Mouse (Mus musculus): ENCODE results near the gene Elmod1. TPM values are rescaled to one million over a fixed set of nuclear protein-coding genes. Genes with fewer than 3 reads are reported as not detected.
"Not testable (repeated sequence)": the region's sequence is repeated elsewhere in the genome, so short reads cannot be mapped to it uniquely, and the experiment has no call there.

Gene Elmod1
- 100 to 1,000 TPM; 205 to 236 (median 228) TPM for total RNA-seq (2022)

GRCm38 (mm10) chr9:53975122-53975518 is at the start of gene Elmod1:
TSS of gene Elmod1 (minus strand) at chr9:53975301.
- DNase-seq (ENCODE audit: low spot score in 2 of 2): peak; percentile 56 to 72

- DNase-seq (ENCODE audit: low spot score in 2 of 2): no peak
These were observed 47.7 kb upstream of the Elmod1 start for GRCm38 (mm10) chr9:54022795-54023194.

GRCm38 (mm10) chr9:53994528-53994927 is 19.4 kb upstream of the Elmod1 start:
- DNase-seq (ENCODE audit: low spot score in 2 of 2): no peak

- DNase-seq (ENCODE audit: low spot score in 2 of 2): not testable (repeated sequence)
These were observed 17.5 kb upstream of the Elmod1 start for GRCm38 (mm10) chr9:53992567-53992966.

GRCm38 (mm10) chr9:53990921-53991320 is 15.8 kb upstream of the Elmod1 start:
- DNase-seq (ENCODE audit: low spot score in 2 of 2): no peak

GRCm38 (mm10) chr9:53986972-53987371 is 11.9 kb upstream of the Elmod1 start:
- no peak for DNase-seq (ENCODE audit: low spot score in 2 of 2)

- peak in 1 of 2 experiments; percentile 52 for DNase-seq (ENCODE audit: low spot score in 2 of 2)
These were observed 9.8 kb upstream of the Elmod1 start for GRCm38 (mm10) chr9:53984868-53985267.

GRCm38 (mm10) chr9:53974328-53975121 is 576 bp downstream of the Elmod1 start:
- DNase-seq (ENCODE audit: low spot score in 2 of 2): peak in 1 of 2 experiments; percentile 40

- peak in 1 of 2 experiments; percentile 41 for DNase-seq (ENCODE audit: low spot score in 2 of 2)
These were observed 1.2 kb downstream of the Elmod1 start for GRCm38 (mm10) chr9:53973929-53974327.

- no peak for DNase-seq (ENCODE audit: low spot score in 2 of 2)
These were observed 1.9 kb downstream of the Elmod1 start for GRCm38 (mm10) chr9:53973241-53973640.

GRCm38 (mm10) chr9:53972358-53972757 is 2.7 kb downstream of the Elmod1 start:
- no peak for DNase-seq (ENCODE audit: low spot score in 2 of 2)

- no peak for DNase-seq (ENCODE audit: low spot score in 2 of 2)
These were observed 7.3 kb downstream of the Elmod1 start for GRCm38 (mm10) chr9:53967610-53968368.

GRCm38 (mm10) chr9:53957021-53957420 is 18.1 kb downstream of the Elmod1 start:
- no peak for DNase-seq (ENCODE audit: low spot score in 2 of 2)

GRCm38 (mm10) chr9:53954853-53955252 is 20.2 kb downstream of the Elmod1 start:
- DNase-seq (ENCODE audit: low spot score in 2 of 2): no peak

GRCm38 (mm10) chr9:53947463-53947862 is 27.6 kb downstream of the Elmod1 start:
- DNase-seq (ENCODE audit: low spot score in 2 of 2): no peak

GRCm38 (mm10) chr9:53938555-53938954 is 36.5 kb downstream of the Elmod1 start:
- no peak for DNase-seq (ENCODE audit: low spot score in 2 of 2)

GRCm38 (mm10) chr9:53934179-53934578 is 40.9 kb downstream of the Elmod1 start:
- DNase-seq (ENCODE audit: low spot score in 2 of 2): peak; percentile 68 to 76

GRCm38 (mm10) chr9:53933375-53933774 is 41.7 kb downstream of the Elmod1 start:
- no peak for DNase-seq (ENCODE audit: low spot score in 2 of 2)

- no peak for DNase-seq (ENCODE audit: low spot score in 2 of 2)
These were observed 44.2 kb downstream of the Elmod1 start for GRCm38 (mm10) chr9:53930906-53931305.

GRCm38 (mm10) chr9:53921061-53921460 is 54.0 kb downstream of the Elmod1 start:
- DNase-seq (ENCODE audit: low spot score in 2 of 2): no peak

- DNase-seq (ENCODE audit: low spot score in 2 of 2): no peak
These were observed 59.0 kb downstream of the Elmod1 start for GRCm38 (mm10) chr9:53915929-53916721.

- DNase-seq (ENCODE audit: low spot score in 2 of 2): no peak
These were observed 64.3 kb downstream of the Elmod1 start for GRCm38 (mm10) chr9:53910823-53911222.
